In the genomic region with DNA sequence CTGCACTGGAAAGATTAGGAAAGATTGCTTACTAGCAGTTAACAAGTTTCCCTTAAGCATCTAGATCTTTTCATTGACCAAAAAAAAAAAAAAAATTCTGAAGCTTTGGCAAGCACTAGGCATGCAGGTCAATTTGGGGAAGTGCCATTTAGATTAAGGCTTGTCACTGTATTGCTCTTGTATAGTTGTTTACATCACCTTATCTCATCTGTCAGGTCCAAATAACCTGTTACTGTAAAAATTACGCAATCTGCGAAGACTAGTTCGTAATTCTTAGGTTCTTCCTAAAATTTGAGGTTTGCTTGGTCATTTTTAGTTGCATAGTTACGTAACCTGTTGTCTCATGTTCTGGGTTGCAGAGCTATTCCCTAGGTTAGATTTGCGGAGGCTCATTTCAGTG, we compare ENCODE assay signal across 10 mouse cellular contexts. TPM values are rescaled to one million over a fixed set of nuclear protein-coding genes. Genes with fewer than 3 reads are reported as not detected.
DNase-seq lines count a peak whose midpoint lies in the region; ATAC-seq and TF ChIP-seq lines count a peak whose summit lies in the region.
"Had no signal": no experiment of that assay in that cellular context is flagged by ENCODE, and none has a peak within 500 bp of the region (broad histone marks: within the 10 kb centered on the region; RNA-seq: fewer than 3 reads in every experiment).

No protein-coding gene starts in this region.

- H3K27me3 ChIP-seq in midbrain, embryonic 10.5 days (ENCODE audit: low read depth, poor library complexity, severe bottlenecking) = no peaks in the 10 kb centered on the region
- no peaks in the 10 kb centered on the region for H3K27me3 ChIP-seq in midbrain, postnatal 0 days (ENCODE audit: insufficient read depth, low read length)
- no peaks in the 10 kb centered on the region for H3K27me3 ChIP-seq in embryonic facial prominence, embryonic 14.5 days (replicated peaks; ENCODE audit: control insufficient read depth, insufficient read depth, low read length)
- H3K27me3 ChIP-seq in limb, embryonic 11.5 days (ENCODE audit: control insufficient read depth, insufficient read depth, low read length) = no peaks in the 10 kb centered on the region
- no peaks in the 10 kb centered on the region for H3K27me3 ChIP-seq in neural tube, embryonic 13.5 days

- H3K9me3 ChIP-seq in midbrain, embryonic 10.5 days (replicated peaks) = no peaks in the 10 kb centered on the region
- no peaks in the 10 kb centered on the region for H3K9me3 ChIP-seq in midbrain, postnatal 0 days (ENCODE audit: low read length)
- no peaks in the 10 kb centered on the region for H3K9me3 ChIP-seq in embryonic facial prominence, embryonic 14.5 days (ENCODE audit: control insufficient read depth, low read length)
- no peaks in the 10 kb centered on the region for H3K9me3 ChIP-seq in limb, embryonic 11.5 days (ENCODE audit: control insufficient read depth, low read length)
- H3K9me3 ChIP-seq in neural tube, embryonic 13.5 days = no peaks in the 10 kb centered on the region

- no peak for ATAC-seq in midbrain, postnatal 0 days (ENCODE audit: low FRiP score)
- ATAC-seq in embryonic facial prominence, embryonic 14.5 days (ENCODE audit: low read depth) = no peak
- ATAC-seq in limb, embryonic 11.5 days (ENCODE audit: insufficient number of reproducible peaks, low FRiP score, low TSS enrichment, low read depth) = no peak
- no peak for ATAC-seq in neural tube, embryonic 13.5 days (ENCODE audit: low read depth)

- H3K4me1 ChIP-seq in midbrain, embryonic 10.5 days = peaks cover 26% of the 10 kb centered on the region
- no peaks in the 10 kb centered on the region for H3K4me1 ChIP-seq in midbrain, postnatal 0 days (ENCODE audit: insufficient read depth, low read length)
- no peaks in the 10 kb centered on the region for H3K4me1 ChIP-seq in embryonic facial prominence, embryonic 14.5 days (ENCODE audit: control insufficient read depth, insufficient read depth, low read length)
- H3K4me1 ChIP-seq in limb, embryonic 11.5 days (ENCODE audit: control insufficient read depth, insufficient read depth, low read length) = peaks cover 8% of the 10 kb centered on the region
- H3K4me1 ChIP-seq in neural tube, embryonic 13.5 days (replicated peaks) = peaks cover 31% of the 10 kb centered on the region

- no peak for DNase-seq in midbrain, embryonic 10.5 days (ENCODE audit: low spot score)
- DNase-seq in midbrain, postnatal 0 days (ENCODE audit: low spot score) = no peak
- DNase-seq in embryonic facial prominence, embryonic 14.5 days (ENCODE audit: low spot score) = no peak
- DNase-seq in limb, embryonic 11.5 days (ENCODE audit: low spot score) = no peak
- DNase-seq in frontal cortex, postnatal 25 days (ENCODE audit: low spot score in 2 of 2) = no peak
- DNase-seq in cerebellum, adult 11-12 months = no peak
- DNase-seq in cerebellum, adult 9-10 months = no peak
- DNase-seq: cerebellum, postnatal 14 days; heart, postnatal 10 days had no signal

- no peak overlapping the region for H3K4me2 ChIP-seq in midbrain, postnatal 0 days (ENCODE audit: low read depth, low read length, poor library complexity, severe bottlenecking)
- peak overlapping the region; percentile 71; the same call in 1 of the 2 replicates for H3K4me2 ChIP-seq in embryonic facial prominence, embryonic 14.5 days (ENCODE audit: low read depth, low read length)
- H3K4me2 ChIP-seq in limb, embryonic 11.5 days (ENCODE audit: low read depth, severe bottlenecking) = peak overlapping the region; percentile 52; the same call in 1 of the 2 replicates
- peak overlapping the region; percentile 59 for H3K4me2 ChIP-seq in neural tube, embryonic 13.5 days

- 97% methylated on average over 5 of the region's 5 CpGs for WGBS in midbrain, embryonic 10.5 days
- 94% methylated on average over 5 of the region's 5 CpGs for WGBS in midbrain, postnatal 0 days
- WGBS in embryonic facial prominence, embryonic 14.5 days = 95% methylated on average over 5 of the region's 5 CpGs
- WGBS in limb, embryonic 11.5 days = 97% methylated on average over 5 of the region's 5 CpGs
- 97% methylated on average over 5 of the region's 5 CpGs for WGBS in neural tube, embryonic 13.5 days

- H3K36me3 ChIP-seq in midbrain, embryonic 10.5 days = peaks cover 54% of the 10 kb centered on the region
- H3K36me3 ChIP-seq in midbrain, postnatal 0 days (ENCODE audit: insufficient read depth, low read length) = peaks cover 1% of the 10 kb centered on the region; the same call in 1 of the 2 replicates
- H3K36me3 ChIP-seq in embryonic facial prominence, embryonic 14.5 days (ENCODE audit: control insufficient read depth, insufficient read depth, low read length) = peaks cover 21% of the 10 kb centered on the region
- peaks cover 8% of the 10 kb centered on the region for H3K36me3 ChIP-seq in limb, embryonic 11.5 days (ENCODE audit: control insufficient read depth, insufficient read depth, low read length)
- peaks cover 22% of the 10 kb centered on the region for H3K36me3 ChIP-seq in neural tube, embryonic 13.5 days

- no peak overlapping the region for H3K27ac ChIP-seq in midbrain, embryonic 10.5 days (replicated peaks)
- H3K27ac ChIP-seq in midbrain, postnatal 0 days (ENCODE audit: low read depth, low read length) = no peak overlapping the region
- no peak overlapping the region for H3K27ac ChIP-seq in embryonic facial prominence, embryonic 14.5 days (replicated peaks; ENCODE audit: low read depth, low read length)
- H3K27ac ChIP-seq in limb, embryonic 11.5 days (replicated peaks; ENCODE audit: low read depth, low read length) = no peak overlapping the region
- H3K27ac ChIP-seq in neural tube, embryonic 13.5 days (replicated peaks) = no peak overlapping the region

- peak overlapping the region; percentile 81 for H3K4me3 ChIP-seq in midbrain, embryonic 10.5 days
- no peak overlapping the region for H3K4me3 ChIP-seq in midbrain, postnatal 0 days (ENCODE audit: low read depth, low read length)
- no peak overlapping the region for H3K4me3 ChIP-seq in embryonic facial prominence, embryonic 14.5 days (ENCODE audit: low read depth, low read length)
- no peak overlapping the region for H3K4me3 ChIP-seq in limb, embryonic 11.5 days (ENCODE audit: low read depth, low read length)
- 0 out of 2 replicates have a peak overlapping the region, but pooled peaks have one; percentile 82 for H3K4me3 ChIP-seq in neural tube, embryonic 13.5 days

- no peak for TF ChIP-seq CTCF in midbrain, postnatal 0 days (IDR thresholded peaks at IDR 0.05)

- no peak overlapping the region for H3K9ac ChIP-seq in midbrain, postnatal 0 days (replicated peaks; ENCODE audit: low read length, poor library complexity, severe bottlenecking)
- no peak overlapping the region for H3K9ac ChIP-seq in embryonic facial prominence, embryonic 14.5 days (ENCODE audit: low read depth, low read length)
- no peak overlapping the region for H3K9ac ChIP-seq in limb, embryonic 11.5 days (ENCODE audit: low read length)
- H3K9ac ChIP-seq in neural tube, embryonic 13.5 days = peak overlapping the region; percentile 87; the same call in 1 of the 2 replicates

RNA-seq across cellular contexts. Expression of a gene that starts 2.1 kb away (rescaled TPM):
- 118 and 119 TPM in 2 replicates for polyA plus RNA-seq in midbrain, embryonic 10.5 days (2016; fragmentation: Nextera tagmentation; extraction: Ambion mirVana)
- 25.6 and 29.9 TPM in 2 replicates for total RNA-seq in midbrain, postnatal 0 days (2014; rRNA removed)
- polyA plus RNA-seq in midbrain, postnatal 0 days (2015; fragmentation: Nextera tagmentation; extraction: Ambion mirVana) = 24.6 and 26.6 TPM in 2 replicates
- polyA plus RNA-seq in embryonic facial prominence, embryonic 14.5 days (2014; fragmentation: Nextera tagmentation; extraction: Ambion mirVana) = 36.9 and 41.6 TPM in 2 replicates
- polyA plus RNA-seq in limb, embryonic 11.5 days (2014; fragmentation: Nextera tagmentation; extraction: Ambion mirVana) = 93.3 and 95.1 TPM in 2 replicates
- polyA plus RNA-seq in neural tube, embryonic 13.5 days (2015; fragmentation: Nextera tagmentation; extraction: Ambion mirVana) = 60.7 and 72.3 TPM in 2 replicates

RNA-seq across cellular contexts. Expression of a gene that starts 46.2 kb away (rescaled TPM):
- polyA plus RNA-seq in midbrain, embryonic 10.5 days (2016; fragmentation: Nextera tagmentation; extraction: Ambion mirVana) = 10.8 and 13.2 TPM in 2 replicates
- 10.9 and 16.3 TPM in 2 replicates for total RNA-seq in midbrain, postnatal 0 days (2014; rRNA removed)
- 5.9 and 7.5 TPM in 2 replicates for polyA plus RNA-seq in midbrain, postnatal 0 days (2015; fragmentation: Nextera tagmentation; extraction: Ambion mirVana)
- polyA plus RNA-seq in embryonic facial prominence, embryonic 14.5 days (2014; fragmentation: Nextera tagmentation; extraction: Ambion mirVana) = 14.3 and 16.1 TPM in 2 replicates
- 12.5 and 17.0 TPM in 2 replicates for polyA plus RNA-seq in limb, embryonic 11.5 days (2014; fragmentation: Nextera tagmentation; extraction: Ambion mirVana)
- 9.8 and 13.2 TPM in 2 replicates for polyA plus RNA-seq in neural tube, embryonic 13.5 days (2015; fragmentation: Nextera tagmentation; extraction: Ambion mirVana)

Comparison
In these comparisons a context has a peak if more than half of its experiments do, and no peak if none do; other contexts are left out.
1. H3K4me3 ChIP-seq: peak in midbrain, embryonic 10.5 days (single experiment) and neural tube, embryonic 13.5 days (single experiment); none in midbrain, postnatal 0 days (single experiment), embryonic facial prominence, embryonic 14.5 days (single experiment) and limb, embryonic 11.5 days (single experiment).